Mouse (Mus musculus) thymus, adult 2 months (tissue): ENCODE measurements around the gene F8a. TPM values are rescaled to one million over a fixed set of nuclear protein-coding genes. Genes with fewer than 3 reads are reported as not detected.

Experiments
- polyA plus RNA-seq: library from polyadenylated mRNA; depleted of rRNA; stranded (reverse); fragments of >200 nt; gene quantifications from 2 replicates; pipeline ENCODE4 v1.2.3, GENCODE M21; 2012; rRNA removed

The F8a gene
- polyA plus RNA-seq, 1 experiment: 21.8 TPM

Other genes with a start within 250 kb of the F8a start
- 1.0 and 1.3 TPM in 2 replicates for gene Zfp185, start 241.0 kb upstream of the F8a start, polyA plus RNA-seq
- not detected in 2 replicates for gene Pnma5, start 191.2 kb upstream of the F8a start, polyA plus RNA-seq
- not detected in 2 replicates for gene Pnma3, start 163.5 kb upstream of the F8a start, polyA plus RNA-seq
- 4.0 and 7.7 TPM in 2 replicates for gene Xlr4a, start 145.8 kb upstream of the F8a start, polyA plus RNA-seq
- gene Xlr3a, start 131.2 kb upstream of the F8a start, polyA plus RNA-seq: 0.97 TPM in 1 of 2 replicates, not detected in the other
- 0.11 and 0.17 TPM in 2 replicates for gene Gm14685, start 111.2 kb upstream of the F8a start, polyA plus RNA-seq
- gene Xlr5b, start 79.5 kb upstream of the F8a start, polyA plus RNA-seq: not detected in 2 replicates
- not detected in 2 replicates for gene DXBay18, start 78.8 kb upstream of the F8a start, polyA plus RNA-seq
- gene Spin2d, start 51.3 kb upstream of the F8a start, polyA plus RNA-seq: not detected in 2 replicates
- gene Xlr3b, start 36.1 kb upstream of the F8a start, polyA plus RNA-seq: 0.56 and 2.8 TPM in 2 replicates
- gene Xlr4b, start 14.0 kb upstream of the F8a start, polyA plus RNA-seq: 8.5 and 13.3 TPM in 2 replicates
- gene Xlr4c, start 14.8 kb downstream of the F8a start, polyA plus RNA-seq: 4.1 and 6.8 TPM in 2 replicates
- gene Xlr3c, start 37.1 kb downstream of the F8a start, polyA plus RNA-seq: not detected in 2 replicates
- gene Xlr5a, start 64.7 kb downstream of the F8a start, polyA plus RNA-seq: 0.05 TPM in 1 of 2 replicates, not detected in the other
- gene Xlr5c, start 64.7 kb downstream of the F8a start, polyA plus RNA-seq: 0.11 TPM in 1 of 2 replicates, not detected in the other
- gene Gm45015, start 108.5 kb downstream of the F8a start, polyA plus RNA-seq: not detected in 2 replicates
- gene Zfp275, start 114.3 kb downstream of the F8a start, polyA plus RNA-seq: 30.6 and 31.2 TPM in 2 replicates
- not detected in 2 replicates for gene Gm18336, start 170.4 kb downstream of the F8a start, polyA plus RNA-seq
- 0.03 and 0.07 TPM in 2 replicates for gene Zfp92, start 182.8 kb downstream of the F8a start, polyA plus RNA-seq
- gene Trex2, start 207.1 kb downstream of the F8a start, polyA plus RNA-seq: 1.7 and 2.2 TPM in 2 replicates
- gene Haus7, start 230.8 kb downstream of the F8a start, polyA plus RNA-seq: 20.8 and 21.4 TPM in 2 replicates